Mouse (Mus musculus) E14TG2a.4 (cell line): Measurements from ENCODE around the gene Tprg.

ENCODE experiments used
- CTCF ChIP-seq: conservative IDR thresholded peaks from 2 replicates; pipeline ENCODE4 v1.5.1; 2014; ENCODE audit warnings: low read length
- POU5F1 ChIP-seq: IDR thresholded peaks from 2 replicates; pipeline ENCODE4 v1.6.1; 2014; ENCODE audit warnings: low read length, borderline replicate concordance

DNA sequence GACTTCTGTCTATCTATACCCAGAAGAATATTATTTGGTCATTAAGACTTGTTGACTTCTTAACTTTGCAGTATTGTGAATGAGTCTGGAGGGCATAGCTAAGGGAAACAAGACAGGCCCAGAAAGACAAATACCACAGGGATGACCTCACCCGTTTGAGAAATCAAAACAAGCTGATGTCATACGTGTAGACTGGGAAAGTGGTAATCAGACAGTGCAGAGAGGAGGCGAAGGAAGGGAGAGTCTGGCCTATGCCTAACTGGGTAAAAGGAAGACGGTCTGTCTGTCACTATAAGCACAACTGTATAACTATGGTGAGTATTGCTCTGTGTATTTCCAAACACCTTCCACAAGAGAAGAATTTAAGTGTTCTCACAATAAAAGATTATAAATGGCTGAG lies 23.7 kb upstream of the Tprg start:
- TF ChIP-seq CTCF (no peak), POU5F1 (no peak)
